Mouse (Mus musculus) myocyte (in vitro differentiated cells): ENCODE data around the gene Mthfd2l. TPM values are rescaled to one million over a fixed set of nuclear protein-coding genes. Genes with fewer than 3 reads are reported as not detected.

Experiments
- H3K27me3 ChIP-seq: one replicate; pipeline ENCODE4 v1.6.1; 2011; ENCODE audit not compliant: control insufficient read depth, insufficient read depth, insufficient read length
- H3K36me3 ChIP-seq: one replicate; pipeline ENCODE4 v1.6.1; 2011; ENCODE audit not compliant: control insufficient read depth, insufficient read depth
- H3K4me2 ChIP-seq: one replicate; pipeline ENCODE4 v1.6.1; 2011; ENCODE audit warnings: low read depth, control low read depth
- H3K4me3 ChIP-seq: one replicate; pipeline ENCODE4 v1.5.1; 2011; ENCODE audit warnings: mild to moderate bottlenecking, control low read depth, moderate library complexity
- H3K79me2 ChIP-seq: one replicate; pipeline ENCODE4 v1.6.1; 2011; ENCODE audit not compliant: control insufficient read depth, insufficient read depth
- H3ac ChIP-seq: one replicate; pipeline ENCODE4 v1.6.1; 2011; ENCODE audit not compliant: control insufficient read depth, insufficient read length
- CEBPB ChIP-seq: IDR thresholded peaks from 2 replicates; pipeline ENCODE4 v1.6.1; 2011; ENCODE audit warnings: mild to moderate bottlenecking, moderate library complexity; ENCODE audit not compliant: poor library complexity, insufficient read depth, severe bottlenecking
- E2F4 ChIP-seq: IDR thresholded peaks from one replicate; pipeline ENCODE4 v1.6.1; 2011; ENCODE audit warnings: mild to moderate bottlenecking, control low read depth, moderate library complexity; ENCODE audit not compliant: insufficient read depth
- MAX ChIP-seq: IDR thresholded peaks from one replicate; pipeline ENCODE4 v1.6.1; 2011; ENCODE audit warnings: low read depth, mild to moderate bottlenecking, control low read depth
- MYOD1 ChIP-seq, 3 experiments: IDR thresholded peaks; one replicate each; pipeline ENCODE4 v1.6.1; 2011; ENCODE audit warnings: control low read depth in 2 of 3, low read depth in 2 of 3, mild to moderate bottlenecking in 2 of 3, moderate library complexity in 1 of 3; ENCODE audit not compliant: insufficient read length in 2 of 3, control insufficient read depth in 1 of 3
- MYOG ChIP-seq, 3 experiments: IDR thresholded peaks; one replicate each; pipeline ENCODE4 v1.6.1; 2011; ENCODE audit warnings: control low read depth in 2 of 3, low read depth in 2 of 3, mild to moderate bottlenecking in 2 of 3; ENCODE audit not compliant: insufficient read length in 2 of 3, control insufficient read depth in 1 of 3, insufficient read depth in 1 of 3
- POLR2A ChIP-seq: IDR thresholded peaks from one replicate; pipeline ENCODE4 v1.6.1; 2011; ENCODE audit warnings: low read depth, mild to moderate bottlenecking, control low read depth, moderate library complexity; ENCODE audit not compliant: insufficient read length
- POLR2AphosphoS2 ChIP-seq: IDR thresholded peaks from one replicate; pipeline ENCODE4 v1.6.1; 2011; ENCODE audit warnings: low read depth, control low read depth; ENCODE audit not compliant: insufficient read length
- REST ChIP-seq: IDR thresholded peaks from one replicate; pipeline ENCODE4 v1.6.1; 2011; ENCODE audit warnings: mild to moderate bottlenecking, control low read depth, moderate library complexity; ENCODE audit not compliant: insufficient read depth, insufficient read length
- SRF ChIP-seq: IDR thresholded peaks from one replicate; pipeline ENCODE4 v1.6.1; 2011; ENCODE audit warnings: low read depth; ENCODE audit not compliant: control insufficient read depth, insufficient read length
- TCF12 ChIP-seq: IDR thresholded peaks from one replicate; pipeline ENCODE4 v1.6.1; 2011; ENCODE audit warnings: mild to moderate bottlenecking, control low read depth; ENCODE audit not compliant: poor library complexity, insufficient read depth, severe bottlenecking
- TCF3 ChIP-seq: IDR thresholded peaks from one replicate; pipeline ENCODE4 v1.6.1; 2011; ENCODE audit warnings: low read depth, control low read depth; ENCODE audit not compliant: insufficient read length
- USF1 ChIP-seq: IDR thresholded peaks from one replicate; pipeline ENCODE4 v1.6.1; 2011; ENCODE audit warnings: low read depth, mild to moderate bottlenecking, control low read depth, moderate library complexity
- polyA plus RNA-seq: library from polyadenylated mRNA; unstranded; fragments of >200 nt; fragmentation: generic; extraction: Trizol; gene quantifications from one replicate; pipeline ENCODE4 v1.2.1, GENCODE M21; 2012; ENCODE audit warnings: missing spikeins

Mthfd2l gene
- polyA plus RNA-seq, 1 experiment = 11.9 TPM

- Histone ChIP-seq H3K27me3 (no peaks in the 10 kb centered on the region), H3ac (no peak overlapping the region), H3K79me2 (no peaks in the 10 kb centered on the region), H3K4me3 (no peak overlapping the region), H3K36me3 (peaks cover 4% of the 10 kb centered on the region), H3K4me2 (no peak overlapping the region)
- TF ChIP-seq POLR2A = no peak
- no peak for TF ChIP-seq POLR2AphosphoS2
- TF ChIP-seq MYOG (IDR thresholded peaks at IDR 0.05; ENCODE audit: control insufficient read depth in 1 of 3, insufficient read depth in 1 of 3, insufficient read length in 2 of 3, low read depth in 2 of 3) = no peak
- TF ChIP-seq CEBPB = no peak
Observed at GRCm38 (mm10) chr5:90964764-90965163, 33.8 kb downstream of the Mthfd2l start.

- H3K27me3 ChIP-seq = no peaks in the 10 kb centered on the region
- no peak overlapping the region for H3ac ChIP-seq
- H3K79me2 ChIP-seq = no peaks in the 10 kb centered on the region
- no peak overlapping the region for H3K4me3 ChIP-seq
- peaks cover 4% of the 10 kb centered on the region for H3K36me3 ChIP-seq
- H3K4me2 ChIP-seq = no peak overlapping the region
- TF ChIP-seq USF1 = no peak
- TF ChIP-seq CEBPB = no peak
Observed at GRCm38 (mm10) chr5:90965386-90965785, 34.5 kb downstream of the Mthfd2l start.

DNA sequence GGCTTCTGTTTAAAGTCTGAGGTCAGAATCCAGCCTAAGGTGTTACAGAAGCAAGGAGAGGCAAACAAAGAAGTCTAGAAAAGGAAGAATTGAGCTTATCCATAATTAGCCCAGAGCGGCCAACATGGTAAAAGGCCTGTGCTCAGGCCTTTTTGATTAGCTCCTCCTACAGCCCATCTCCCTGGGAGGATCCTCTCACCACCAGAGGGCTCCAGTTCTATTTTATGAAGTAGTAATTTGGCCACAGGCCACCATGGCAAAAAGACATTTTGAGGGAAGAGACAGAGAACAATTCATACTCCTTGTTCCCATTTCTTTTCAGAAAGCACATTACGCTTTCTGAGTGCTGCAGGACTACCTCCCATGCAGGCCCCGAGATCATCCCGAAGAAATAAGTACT lies 46.3 kb downstream of the Mthfd2l start:
- Histone ChIP-seq H3K4me3 (no peak overlapping the region), H3K36me3 (no peaks in the 10 kb centered on the region)

DNA sequence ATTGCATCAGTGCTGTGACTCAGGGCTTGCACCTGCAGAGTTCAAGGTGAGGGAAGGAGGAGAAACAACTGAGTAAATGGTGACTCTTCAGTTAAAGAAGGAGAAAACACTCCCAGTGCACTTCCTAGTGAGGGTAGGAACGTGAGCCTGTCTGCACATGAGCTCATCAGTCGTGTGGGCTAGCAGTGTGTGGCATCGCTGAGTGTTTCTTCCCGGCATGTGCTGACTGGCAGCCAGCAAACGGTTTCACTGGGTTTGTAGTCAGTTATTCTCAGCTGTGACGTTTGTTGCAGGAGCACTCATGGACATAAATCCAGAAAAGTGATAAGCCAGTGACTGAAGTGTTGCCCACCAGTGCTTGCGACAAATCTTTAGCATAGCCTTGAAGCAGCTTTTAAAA lies 49.4 kb downstream of the Mthfd2l start:
- no peaks in the 10 kb centered on the region for H3K27me3 ChIP-seq
- no peak overlapping the region for H3ac ChIP-seq
- no peaks in the 10 kb centered on the region for H3K36me3 ChIP-seq
- no peak overlapping the region for H3K4me2 ChIP-seq
- no peak for TF ChIP-seq MAX
- no peak for TF ChIP-seq POLR2AphosphoS2
- TF ChIP-seq REST = no peak
- TF ChIP-seq E2F4 = no peak
- TF ChIP-seq MYOD1 (IDR thresholded peaks at IDR 0.05; ENCODE audit: control insufficient read depth in 1 of 3, insufficient read length in 2 of 3, low read depth in 2 of 3) = no peak
- TF ChIP-seq CEBPB = no peak
- TF ChIP-seq SRF = no peak
- TF ChIP-seq MYOG (IDR thresholded peaks at IDR 0.05; ENCODE audit: control insufficient read depth in 1 of 3, insufficient read depth in 1 of 3, insufficient read length in 2 of 3, low read depth in 2 of 3) = no peak
- TF ChIP-seq TCF3 = no peak
- TF ChIP-seq POLR2A = no peak
- TF ChIP-seq TCF12 = no peak
- no peak for TF ChIP-seq USF1
- H3K4me3 ChIP-seq = no peak overlapping the region
- no peaks in the 10 kb centered on the region for H3K79me2 ChIP-seq

More for the DNA sequence above, 46.3 kb downstream of the Mthfd2l start:
- H3ac ChIP-seq = no peak overlapping the region
- H3K79me2 ChIP-seq = no peaks in the 10 kb centered on the region
- TF ChIP-seq MAX (no peak), POLR2A (no peak), USF1 (no peak), MYOG (IDR thresholded peaks at IDR 0.05; ENCODE audit: control insufficient read depth in 1 of 3, insufficient read depth in 1 of 3, insufficient read length in 2 of 3, low read depth in 2 of 3) (no peak), TCF12 (no peak), REST (no peak), POLR2AphosphoS2 (no peak), CEBPB (no peak)
- H3K4me2 ChIP-seq = no peak overlapping the region
- no peaks in the 10 kb centered on the region for H3K27me3 ChIP-seq

DNA sequence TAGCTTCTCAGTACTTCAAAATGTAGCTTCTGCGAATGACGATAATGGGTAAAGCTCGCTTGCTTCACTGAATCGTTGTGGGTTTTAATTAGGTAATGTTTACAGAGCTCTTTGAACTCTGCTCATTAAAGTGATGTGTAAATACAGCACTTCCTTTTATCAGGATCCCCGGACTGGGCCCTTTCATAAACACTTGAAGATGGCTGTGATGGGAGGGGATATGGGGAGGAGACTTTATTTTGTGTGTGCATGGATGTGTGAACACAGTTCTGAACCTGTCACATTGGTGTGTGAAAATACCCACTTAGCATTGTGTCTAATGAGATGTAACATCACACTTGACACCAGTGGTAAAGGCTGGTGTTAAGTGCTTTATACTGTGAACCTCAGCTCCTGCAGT lies 56.7 kb downstream of the Mthfd2l start:
- no peaks in the 10 kb centered on the region for H3K36me3 ChIP-seq
- H3K79me2 ChIP-seq = no peaks in the 10 kb centered on the region
- TF ChIP-seq REST = no peak
- TF ChIP-seq MYOD1 (IDR thresholded peaks at IDR 0.05; ENCODE audit: control insufficient read depth in 1 of 3, insufficient read length in 2 of 3, low read depth in 2 of 3) = no peak
- no peak for TF ChIP-seq USF1
- no peak for TF ChIP-seq TCF3
- TF ChIP-seq CEBPB = no peak
- no peak for TF ChIP-seq POLR2A
- H3K27me3 ChIP-seq = no peaks in the 10 kb centered on the region
- no peak overlapping the region for H3K4me2 ChIP-seq
- H3K4me3 ChIP-seq = no peak overlapping the region
- no peak overlapping the region for H3ac ChIP-seq

GRCm38 (mm10) chr5:90988149-90988548 lies 57.2 kb downstream of the Mthfd2l start:
- Histone ChIP-seq H3K36me3 (no peaks in the 10 kb centered on the region), H3ac (no peak overlapping the region), H3K4me3 (no peak overlapping the region), H3K79me2 (no peaks in the 10 kb centered on the region), H3K27me3 (no peaks in the 10 kb centered on the region), H3K4me2 (no peak overlapping the region)
- no peak for TF ChIP-seq POLR2A
- no peak for TF ChIP-seq USF1
- no peak for TF ChIP-seq MYOG (IDR thresholded peaks at IDR 0.05; ENCODE audit: control insufficient read depth in 1 of 3, insufficient read depth in 1 of 3, insufficient read length in 2 of 3, low read depth in 2 of 3)
- no peak for TF ChIP-seq CEBPB
- no peak for TF ChIP-seq E2F4
- TF ChIP-seq TCF3 = no peak
- TF ChIP-seq SRF = no peak
- no peak for TF ChIP-seq POLR2AphosphoS2
- no peak for TF ChIP-seq MYOD1 (IDR thresholded peaks at IDR 0.05; ENCODE audit: control insufficient read depth in 1 of 3, insufficient read length in 2 of 3, low read depth in 2 of 3)
- TF ChIP-seq TCF12 = no peak
- no peak for TF ChIP-seq MAX
- no peak for TF ChIP-seq REST
